Mouse (Mus musculus) MEL (cell line): ENCODE data around the gene Poldip3. TPM values are rescaled to one million over a fixed set of nuclear protein-coding genes. Genes with fewer than 3 reads are reported as not detected.

ENCODE experiments used
- DNase-seq: peaks from one replicate; pipeline ENCODE4 v3.0.0; 2011; ENCODE audit warnings: low read depth, low spot score
- H3K27ac ChIP-seq: 2 replicates; pipeline ENCODE4 v1.5.1; 2012; ENCODE audit warnings: low read depth, mild to moderate bottlenecking, control low read depth, low read length, moderate library complexity; ENCODE audit not compliant: control insufficient read depth
- H3K27me3 ChIP-seq, 2 experiments: fragments of 150-350 bp in 1 of 2; sonication (generic) in 1 of 2; 2 replicates each; pipeline ENCODE4 v1.6.1; 2012; ENCODE audit warnings: low read length in 2 of 2, mild to moderate bottlenecking in 2 of 2, improper control_type of control experiment in 1 of 2, moderate library complexity in 1 of 2; ENCODE audit not compliant: insufficient read depth in 2 of 2, control insufficient read depth in 1 of 2
- H3K36me3 ChIP-seq, 2 experiments: 2 replicates each; pipeline ENCODE4 v1.6.1; 2012 to 2014; ENCODE audit warnings: low read length in 2 of 2, improper control_type of control experiment in 1 of 2, inconsistent platforms in 1 of 2, mild to moderate bottlenecking in 1 of 2; ENCODE audit not compliant: insufficient read depth in 2 of 2, control insufficient read depth in 1 of 2
- H3K4me1 ChIP-seq, 2 experiments: fragments of 150-350 bp in 1 of 2; sonication (generic) in 1 of 2; 2 replicates each; pipeline ENCODE4 v1.6.1; 2012; ENCODE audit warnings: low read length in 2 of 2, improper control_type of control experiment in 1 of 2, mild to moderate bottlenecking in 1 of 2; ENCODE audit not compliant: insufficient read depth in 2 of 2, control insufficient read depth in 1 of 2
- H3K4me3 ChIP-seq, 2 experiments: fragments of 150-350 bp in 1 of 2; sonication (generic) in 1 of 2; 2 replicates each; pipeline ENCODE4 v1.5.1; 2012; ENCODE audit warnings: low read depth in 2 of 2, low read length in 2 of 2, mild to moderate bottlenecking in 2 of 2, moderate library complexity in 2 of 2, control low read depth in 1 of 2, improper control_type of control experiment in 1 of 2; ENCODE audit not compliant: control insufficient read depth in 1 of 2, insufficient read depth in 1 of 2
- H3K79me2 ChIP-seq: 2 replicates; pipeline ENCODE4 v1.6.1; 2012; ENCODE audit warnings: mild to moderate bottlenecking, low read length, moderate library complexity; ENCODE audit not compliant: control insufficient read depth, poor library complexity, insufficient read depth
- H3K9ac ChIP-seq: 2 replicates; pipeline ENCODE4 v1.6.1; 2012; ENCODE audit warnings: low read depth, mild to moderate bottlenecking, control low read depth, low read length, moderate library complexity; ENCODE audit not compliant: control insufficient read depth, poor library complexity, severe bottlenecking
- H3K9me3 ChIP-seq: fragments of 150-350 bp; sonication (generic); replicated peaks from 2 replicates; pipeline ENCODE4 v1.6.1; 2012; ENCODE audit warnings: mild to moderate bottlenecking, low read length, improper control_type of control experiment, moderate library complexity; ENCODE audit not compliant: insufficient read depth
- BHLHE40 ChIP-seq: IDR thresholded peaks from 2 replicates; pipeline ENCODE4 v1.6.1; 2012; ENCODE audit warnings: low read depth, mild to moderate bottlenecking, inconsistent platforms, low read length, improper control_type of control experiment, borderline replicate concordance
- CHD1 ChIP-seq: IDR thresholded peaks from 2 replicates; pipeline ENCODE4 v1.6.1; 2012; ENCODE audit warnings: low read depth, mild to moderate bottlenecking, inconsistent platforms, low read length, improper control_type of control experiment
- CHD2 ChIP-seq: IDR thresholded peaks from 2 replicates; pipeline ENCODE4 v1.6.1; 2011; ENCODE audit warnings: low read length, improper control_type of control experiment
- E2F4 ChIP-seq: IDR thresholded peaks from 2 replicates; pipeline ENCODE4 v1.6.1; 2011; ENCODE audit warnings: low read depth, low read length, improper control_type of control experiment, borderline replicate concordance
- ELF1 ChIP-seq: IDR thresholded peaks from 2 replicates; pipeline ENCODE4 v1.6.1; 2014; ENCODE audit warnings: low read depth, mild to moderate bottlenecking, inconsistent platforms, low read length, improper control_type of control experiment, moderate library complexity
- EP300 ChIP-seq, 2 experiments: IDR thresholded peaks; 2 replicates each; pipeline ENCODE4 v1.6.1; 2011; ENCODE audit warnings: improper control_type of control experiment in 2 of 2, low read length in 2 of 2, low read depth in 1 of 2, mild to moderate bottlenecking in 1 of 2
- ETS1 ChIP-seq: IDR thresholded peaks from 2 replicates; pipeline ENCODE4 v1.6.1; 2012; ENCODE audit warnings: low read depth, mild to moderate bottlenecking, inconsistent platforms, low read length, improper control_type of control experiment, moderate library complexity
- GABPA ChIP-seq: IDR thresholded peaks from 2 replicates; pipeline ENCODE4 v1.6.1; 2012; ENCODE audit warnings: low read depth, mild to moderate bottlenecking, inconsistent platforms, low read length, improper control_type of control experiment, moderate library complexity
- GATA1 ChIP-seq: IDR thresholded peaks from 2 replicates; pipeline ENCODE4 v1.6.1; 2011; ENCODE audit warnings: low read depth, low read length, improper control_type of control experiment
- JUND ChIP-seq: IDR thresholded peaks from 2 replicates; pipeline ENCODE4 v1.6.1; 2011; ENCODE audit warnings: low read depth, mild to moderate bottlenecking, improper control_type of control experiment, low read length
- KAT2A ChIP-seq: conservative IDR thresholded peaks from 2 replicates; pipeline ENCODE4 v1.6.1; 2012; ENCODE audit warnings: low read depth, low read length, improper control_type of control experiment, inconsistent platforms
- MAFK ChIP-seq: IDR thresholded peaks from 2 replicates; pipeline ENCODE4 v1.6.1; 2011; ENCODE audit warnings: low read depth, mild to moderate bottlenecking, low read length, improper control_type of control experiment, borderline replicate concordance
- MAX ChIP-seq: IDR thresholded peaks from 2 replicates; pipeline ENCODE4 v1.6.1; 2011; ENCODE audit warnings: low read length, improper control_type of control experiment
- MAZ ChIP-seq: IDR thresholded peaks from 2 replicates; pipeline ENCODE4 v1.6.1; 2012; ENCODE audit warnings: low read depth, mild to moderate bottlenecking, inconsistent platforms, low read length, improper control_type of control experiment
- MEF2A ChIP-seq: IDR thresholded peaks from 2 replicates; pipeline ENCODE4 v1.6.1; 2014; ENCODE audit warnings: low read depth, mild to moderate bottlenecking, inconsistent platforms, low read length, improper control_type of control experiment; ENCODE audit not compliant: poor library complexity, insufficient replicate concordance, severe bottlenecking; ENCODE audit errors: extremely low read depth
- MXI1 ChIP-seq: IDR thresholded peaks from 2 replicates; pipeline ENCODE4 v1.6.1; 2011; ENCODE audit warnings: mild to moderate bottlenecking, low read depth, low read length, improper control_type of control experiment
- MYB ChIP-seq: IDR thresholded peaks from 2 replicates; pipeline ENCODE4 v1.6.1; 2011; ENCODE audit warnings: mild to moderate bottlenecking, low read depth, low read length, improper control_type of control experiment
- MYC ChIP-seq: IDR thresholded peaks from 2 replicates; pipeline ENCODE4 v1.6.1; 2011; ENCODE audit warnings: low read depth, mild to moderate bottlenecking, low read length, improper control_type of control experiment, moderate library complexity
- NRF1 ChIP-seq: IDR thresholded peaks from 2 replicates; pipeline ENCODE4 v1.6.1; 2014; ENCODE audit warnings: low read depth, mild to moderate bottlenecking, inconsistent platforms, low read length, improper control_type of control experiment, moderate library complexity; ENCODE audit not compliant: poor library complexity, insufficient read depth, severe bottlenecking
- POLR2AphosphoS2 ChIP-seq: IDR thresholded peaks from 2 replicates; pipeline ENCODE4 v1.6.1; 2011; ENCODE audit warnings: low read length, improper control_type of control experiment
- POLR2AphosphoS5 ChIP-seq: IDR thresholded peaks from 2 replicates; pipeline ENCODE4 v1.6.1; 2012; ENCODE audit warnings: low read depth, borderline replicate concordance, mild to moderate bottlenecking, inconsistent platforms, low read length, moderate library complexity, mixed read lengths
- RAD21 ChIP-seq: IDR thresholded peaks from 2 replicates; pipeline ENCODE4 v1.6.1; 2011; ENCODE audit warnings: mild to moderate bottlenecking, low read depth, low read length, improper control_type of control experiment
- RCOR1 ChIP-seq: IDR thresholded peaks from 2 replicates; pipeline ENCODE4 v1.6.1; 2012; ENCODE audit warnings: low read depth, mild to moderate bottlenecking, inconsistent platforms, low read length, improper control_type of control experiment
- SIN3A ChIP-seq: IDR thresholded peaks from 2 replicates; pipeline ENCODE4 v1.6.1; 2012; ENCODE audit warnings: low read length, improper control_type of control experiment, inconsistent platforms
- SMC3 ChIP-seq: IDR thresholded peaks from 2 replicates; pipeline ENCODE4 v1.6.1; 2011; ENCODE audit warnings: low read depth, low read length, improper control_type of control experiment
- TAL1 ChIP-seq: IDR thresholded peaks from 2 replicates; pipeline ENCODE4 v1.6.1; 2012; ENCODE audit warnings: mild to moderate bottlenecking, inconsistent platforms, low read length, moderate library complexity, mixed read lengths
- TBP ChIP-seq: IDR thresholded peaks from 2 replicates; pipeline ENCODE4 v1.8.0; 2011; ENCODE audit warnings: low read depth, low read length, improper control_type of control experiment
- TCF12 ChIP-seq: IDR thresholded peaks from 2 replicates; pipeline ENCODE4 v1.6.1; 2014; ENCODE audit warnings: low read depth, mild to moderate bottlenecking, inconsistent platforms, low read length, improper control_type of control experiment, moderate library complexity
- UBTF ChIP-seq: IDR thresholded peaks from 2 replicates; pipeline ENCODE4 v1.6.1; 2012; ENCODE audit warnings: low read depth, mild to moderate bottlenecking, inconsistent platforms, low read length, improper control_type of control experiment, moderate library complexity, borderline replicate concordance; ENCODE audit not compliant: insufficient read depth
- USF1 ChIP-seq: IDR thresholded peaks from 2 replicates; pipeline ENCODE4 v1.6.1; 2014; ENCODE audit warnings: low read depth, mild to moderate bottlenecking, inconsistent platforms, low read length, improper control_type of control experiment, moderate library complexity
- USF2 ChIP-seq, 2 experiments: IDR thresholded peaks; 2 replicates each; pipeline ENCODE4 v1.6.1; 2011 to 2012; ENCODE audit warnings: improper control_type of control experiment in 2 of 2, low read length in 2 of 2, borderline replicate concordance in 1 of 2, inconsistent platforms in 1 of 2, low read depth in 1 of 2, mild to moderate bottlenecking in 1 of 2; ENCODE audit not compliant: insufficient read depth in 1 of 2
- ZC3H11A ChIP-seq: IDR thresholded peaks from 2 replicates; pipeline ENCODE4 v1.6.1; 2012; ENCODE audit warnings: low read depth, mild to moderate bottlenecking, inconsistent platforms, low read length, improper control_type of control experiment
- ZKSCAN1 ChIP-seq: IDR thresholded peaks from 2 replicates; pipeline ENCODE4 v1.6.1; 2012; ENCODE audit warnings: low read depth, mild to moderate bottlenecking, inconsistent platforms, low read length, improper control_type of control experiment, moderate library complexity
- ZMIZ1 ChIP-seq: IDR thresholded peaks from 2 replicates; pipeline ENCODE4 v1.6.1; 2012; ENCODE audit warnings: low read depth, mild to moderate bottlenecking, inconsistent platforms, low read length, improper control_type of control experiment, moderate library complexity
- ZNF384 ChIP-seq: IDR thresholded peaks from 2 replicates; pipeline ENCODE4 v1.6.1; 2012; ENCODE audit warnings: low read depth, mild to moderate bottlenecking, inconsistent platforms, low read length, improper control_type of control experiment
- polyA plus RNA-seq, 2 experiments: library from polyadenylated mRNA; stranded (reverse) in 1 of 2; unstranded in 1 of 2; fragments of >175 nt in 1 of 2; fragments of >200 nt in 1 of 2; gene quantifications; 2 replicates each; pipeline versions ENCODE4 v1.2.1 to v1.2.4; 2012; ENCODE audit warnings: low replicate concordance in 2 of 2, low read depth in 1 of 2; ENCODE audit not compliant: insufficient read length in 2 of 2, insufficient read depth in 1 of 2, missing spikeins in 1 of 2
- total RNA-seq: library from RNA; depleted of rRNA; stranded (reverse); fragments of 300-350 nt; gene quantifications from 2 replicates; pipeline ENCODE4 v1.2.3, GENCODE M21; 2012; rRNA removed

The Poldip3 gene
- total RNA-seq, result 104 and 113 TPM in 2 replicates
- polyA plus RNA-seq, result 100 to 1,000 TPM in 1 of 2 experiments, not detected in 1; 123 TPM

DNA sequence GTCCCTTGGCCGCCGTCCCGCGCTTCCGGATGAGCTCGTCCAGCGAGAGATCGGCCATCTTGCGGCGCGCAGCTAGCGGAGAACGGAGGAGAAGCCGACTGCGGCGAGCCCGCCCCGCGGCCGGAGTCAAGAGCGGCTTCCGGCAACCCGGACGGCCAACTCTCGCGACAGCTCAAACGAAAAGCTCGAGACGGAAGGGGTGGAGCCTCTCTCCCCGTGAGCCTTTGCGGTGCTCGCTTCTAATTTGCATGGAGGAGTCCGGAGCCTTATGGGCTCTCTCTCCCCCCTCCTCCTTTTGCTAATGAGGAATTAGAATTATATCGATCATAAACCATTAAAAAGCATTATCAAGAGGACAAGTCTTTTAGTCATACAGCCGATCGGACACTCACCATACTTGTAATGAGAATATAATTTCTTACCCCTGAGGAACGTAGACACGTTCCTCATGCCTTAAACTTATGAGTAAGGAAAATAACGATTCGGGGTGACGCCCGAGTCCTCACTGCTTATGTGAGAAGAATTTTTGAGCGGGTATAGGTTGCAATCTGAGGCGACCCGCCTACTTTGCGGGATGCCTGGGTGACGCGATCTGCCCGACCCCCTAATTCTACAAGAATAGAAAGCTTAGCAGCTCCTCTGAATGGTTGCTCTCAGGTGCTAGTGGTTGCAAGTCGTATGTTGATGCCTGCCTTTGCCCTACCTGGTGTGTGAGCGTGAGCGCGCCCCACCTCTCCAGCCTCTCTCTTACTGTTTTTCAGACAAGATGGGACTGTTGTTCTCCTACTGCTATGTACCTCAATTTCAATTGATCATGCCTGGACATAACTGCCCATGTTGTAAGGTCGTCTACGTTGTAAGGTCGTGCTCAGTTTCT is at the start of gene Poldip3:
TSS of gene Poldip3 (minus strand) at position 189 of the 877 bp plus-strand sequence.
- Histone ChIP-seq H3K27me3 (no peaks in the 10 kb centered on the region), H3K79me2 (peaks cover 45% of the 10 kb centered on the region), H3K9ac (peak within 1 kb of the TSS; percentile 91), H3K9me3 (no peaks in the 10 kb centered on the region), H3K27ac (peak within 1 kb of the TSS; percentile 94), H3K36me3 (peaks cover 2 to 7% of the 10 kb centered on the region in 2 experiments; a peak in 3 of 4 replicates), H3K4me3 (peak within 1 kb of the TSS; percentile 97 to 98), H3K4me1 (peaks cover 0 to 16% of the 10 kb centered on the region in 2 experiments; a peak in 2 of 4 replicates)
- DNase-seq, result peak; percentile 98
- peak; percentile 100 for TF ChIP-seq ZMIZ1
- no peak for TF ChIP-seq NRF1
- TF ChIP-seq MXI1, result no peak
- no peak for TF ChIP-seq USF2 (IDR thresholded peaks at IDR 0.05; ENCODE audit: borderline replicate concordance in 1 of 2, insufficient read depth in 1 of 2, low read depth in 1 of 2, low read length in 2 of 2)
- TF ChIP-seq JUND, result no peak
- no peak for TF ChIP-seq ZC3H11A
- no peak for TF ChIP-seq MEF2A
- TF ChIP-seq RCOR1, result no peak
- TF ChIP-seq MAX, result no peak
- TF ChIP-seq MAZ, result no peak
- no peak for TF ChIP-seq BHLHE40
- TF ChIP-seq TBP, result peak; percentile 99
- TF ChIP-seq UBTF, result no peak
- TF ChIP-seq SIN3A, result peak; percentile 88
- TF ChIP-seq ETS1, result peak; percentile 91
- TF ChIP-seq SMC3, result no peak
- no peak for TF ChIP-seq CHD1
- peak; percentile 91 for TF ChIP-seq ELF1
- TF ChIP-seq POLR2AphosphoS5, result peak; percentile 99
- TF ChIP-seq GATA1, result no peak
- no peak for TF ChIP-seq TAL1
- no peak for TF ChIP-seq MYC
- TF ChIP-seq MAFK, result no peak
- no peak for TF ChIP-seq EP300 (IDR thresholded peaks at IDR 0.05; ENCODE audit: low read depth in 1 of 2, low read length in 2 of 2)
- TF ChIP-seq E2F4, result no peak
- no peak for TF ChIP-seq RAD21
- TF ChIP-seq MYB, result no peak
- TF ChIP-seq USF1, result no peak
- peak; percentile 97 for TF ChIP-seq CHD2
- no peak for TF ChIP-seq ZNF384
- TF ChIP-seq KAT2A, result no peak; the same call in 1 of the 2 replicates
- peak; percentile 100 for TF ChIP-seq POLR2AphosphoS2
- TF ChIP-seq GABPA, result no peak
- no peak for TF ChIP-seq ZKSCAN1
- TF ChIP-seq TCF12, result peak; percentile 56
